Mouse (Mus musculus) colon, adult 2 months (tissue): ENCODE results near the gene Trpc3. TPM values are rescaled to one million over a fixed set of nuclear protein-coding genes. Genes with fewer than 3 reads are reported as not detected.

Experiments
- polyA plus RNA-seq: library from polyadenylated mRNA; depleted of rRNA; stranded (reverse); fragments of >200 nt; gene quantifications from 2 replicates; pipeline ENCODE4 v1.2.3, GENCODE M21; 2012; rRNA removed

Trpc3 gene
- polyA plus RNA-seq: 1.2 and 1.8 TPM in 2 replicates

DNA sequence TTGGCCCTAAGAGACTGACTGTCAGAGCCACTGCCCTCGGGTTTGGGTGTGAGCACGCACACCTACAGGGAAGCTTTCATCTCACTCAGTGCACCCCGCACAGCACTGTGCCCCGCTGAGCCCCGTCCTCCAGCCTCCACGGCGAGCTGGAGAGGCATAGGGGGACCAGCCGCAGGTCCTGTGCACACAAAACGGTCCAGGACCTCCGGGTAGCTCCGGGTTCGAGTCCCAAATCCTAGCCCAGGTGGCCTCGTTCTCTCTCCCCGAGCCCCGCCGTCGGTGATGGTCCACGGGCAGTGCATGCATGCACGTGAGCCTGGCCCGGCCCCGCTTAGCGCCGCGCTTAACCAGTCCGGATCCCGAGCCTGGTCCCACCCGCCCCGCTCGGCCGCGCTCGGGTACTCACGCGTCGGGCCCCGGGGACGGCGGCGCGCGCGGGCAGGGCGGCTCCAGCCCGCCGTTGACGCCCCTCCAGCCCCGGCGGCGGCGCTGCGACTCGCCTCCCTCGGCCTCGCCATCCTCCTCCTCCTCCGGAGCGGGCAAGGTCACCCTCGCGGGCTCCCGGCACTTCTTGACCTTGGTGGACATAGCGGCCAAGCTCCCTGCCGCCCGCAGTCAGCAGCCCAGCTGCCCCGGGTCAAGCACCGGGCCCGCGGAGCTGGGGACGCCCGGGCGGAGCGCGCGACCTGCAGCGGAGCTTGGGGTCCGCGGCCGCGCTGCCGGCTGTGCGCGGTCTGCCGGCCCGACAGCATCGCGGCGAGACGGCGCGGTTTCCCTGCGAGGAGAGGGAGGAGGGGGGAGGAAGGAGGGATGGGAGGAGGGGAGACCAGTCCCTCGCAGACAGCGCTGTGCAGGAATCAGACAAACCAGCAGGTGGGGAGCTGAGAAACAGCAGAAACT, at the start of gene Trpc3:
Gene Trpc3 (minus strand): TSS at position 776 of the 900 bp plus-strand sequence.

DNA sequence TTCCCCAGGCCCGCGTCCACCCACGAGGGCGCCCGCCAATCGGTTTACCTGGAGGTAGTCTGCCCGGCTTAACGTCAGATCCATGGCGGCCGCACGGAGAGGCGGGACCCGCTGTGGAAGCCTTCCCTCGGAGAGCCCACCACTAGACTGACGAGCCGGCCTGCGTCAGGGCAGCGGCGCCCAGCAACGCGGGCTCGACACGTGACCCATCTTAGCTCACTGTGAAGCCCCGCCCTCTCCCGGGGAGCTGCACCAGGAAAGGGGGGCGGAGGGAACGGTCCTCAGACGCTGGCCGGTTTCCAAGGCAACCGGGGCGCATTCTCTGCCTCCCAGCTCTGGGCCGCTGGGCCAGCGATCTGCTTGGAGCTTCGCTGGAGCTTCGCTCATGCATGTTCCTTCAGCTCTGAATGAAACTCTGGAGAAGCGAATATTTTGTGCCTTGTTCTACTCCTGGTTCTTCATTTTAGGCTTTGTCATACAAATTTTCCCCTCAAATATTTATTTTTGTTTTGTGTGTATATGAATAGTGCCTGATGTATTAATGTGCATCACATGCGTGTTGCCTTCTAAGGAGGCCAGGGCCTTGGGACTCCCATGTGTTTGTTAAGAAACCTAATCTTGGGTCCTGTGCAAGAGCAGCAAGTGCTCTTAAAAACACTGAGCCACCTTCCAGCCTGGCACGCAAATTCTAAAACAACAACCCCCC, 76.6 kb downstream of the Trpc3 start, which contains the start of gene Bbs7:
Gene Bbs7 (minus strand): TSS at position 276 of the 706 bp plus-strand sequence.

DNA sequence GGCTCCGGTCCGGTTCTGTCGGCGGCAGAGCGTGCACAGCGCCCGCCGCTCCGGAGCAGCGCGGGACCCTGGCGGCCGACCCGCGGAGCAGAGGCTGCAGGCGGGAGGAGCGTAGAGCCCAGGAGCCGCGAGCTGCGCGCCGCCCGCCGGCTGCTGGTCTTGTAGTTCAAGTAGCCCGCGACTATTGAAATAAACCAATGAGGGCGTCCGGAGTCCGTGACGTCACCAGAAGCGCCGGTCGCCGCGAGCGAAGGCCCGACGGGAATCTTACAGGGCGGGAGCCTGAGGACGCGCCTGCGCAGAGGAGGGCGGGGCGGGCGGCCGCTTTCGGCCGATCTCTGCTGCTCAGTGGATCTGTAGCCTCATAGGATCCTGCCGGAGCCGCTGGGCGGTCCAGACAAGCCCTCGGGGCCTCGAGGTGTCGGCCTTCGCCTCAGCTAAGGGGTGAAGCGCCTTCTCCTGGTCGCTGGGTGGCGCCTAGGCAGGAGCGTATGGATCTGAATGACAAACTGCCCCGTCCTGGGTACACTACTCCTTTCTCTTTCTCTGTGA, 118.1 kb downstream of the Trpc3 start, which contains the start of gene Ccna2:
Gene Ccna2 (minus strand): TSS at position 324 of the 552 bp plus-strand sequence.

Other genes with a start within 250 kb of the Trpc3 start
- 288 and 361 TPM in 2 replicates for gene Anxa5, start 214.3 kb downstream of the Trpc3 start, polyA plus RNA-seq
- 1.3 and 1.6 TPM in 2 replicates for gene 1810062G17Rik, start 214.2 kb downstream of the Trpc3 start, polyA plus RNA-seq
- 0.07 and 0.09 TPM in 2 replicates for gene Gm11549, start 168.4 kb downstream of the Trpc3 start, polyA plus RNA-seq
- 3.6 and 3.7 TPM in 2 replicates for gene Exosc9, start 137.6 kb downstream of the Trpc3 start, polyA plus RNA-seq
- gene Ccna2, start 118.0 kb downstream of the Trpc3 start, polyA plus RNA-seq: 68.9 and 80.1 TPM in 2 replicates
- 1.0 and 2.0 TPM in 2 replicates for gene Bbs7, start 76.7 kb downstream of the Trpc3 start, polyA plus RNA-seq
- gene 4932438A13Rik, start 172.9 kb upstream of the Trpc3 start, polyA plus RNA-seq: 5.5 and 6.3 TPM in 2 replicates